Mouse (Mus musculus) myocyte (in vitro differentiated cells): Measurements from ENCODE around the gene Rhbg. TPM values are rescaled to one million over a fixed set of nuclear protein-coding genes. Genes with fewer than 3 reads are reported as not detected.
"Not testable (repeated sequence)": the region's sequence is repeated elsewhere in the genome, so short reads cannot be mapped to it uniquely, and the experiment has no call there.

Experiments
- H3K27me3 ChIP-seq: one replicate; pipeline ENCODE4 v1.6.1; 2011; ENCODE audit not compliant: control insufficient read depth, insufficient read depth, insufficient read length
- H3K36me3 ChIP-seq: one replicate; pipeline ENCODE4 v1.6.1; 2011; ENCODE audit not compliant: control insufficient read depth, insufficient read depth
- H3K4me2 ChIP-seq: one replicate; pipeline ENCODE4 v1.6.1; 2011; ENCODE audit warnings: low read depth, control low read depth
- H3K4me3 ChIP-seq: one replicate; pipeline ENCODE4 v1.5.1; 2011; ENCODE audit warnings: mild to moderate bottlenecking, control low read depth, moderate library complexity
- H3K79me2 ChIP-seq: one replicate; pipeline ENCODE4 v1.6.1; 2011; ENCODE audit not compliant: control insufficient read depth, insufficient read depth
- H3ac ChIP-seq: one replicate; pipeline ENCODE4 v1.6.1; 2011; ENCODE audit not compliant: control insufficient read depth, insufficient read length
- CEBPB ChIP-seq: IDR thresholded peaks from 2 replicates; pipeline ENCODE4 v1.6.1; 2011; ENCODE audit warnings: mild to moderate bottlenecking, moderate library complexity; ENCODE audit not compliant: poor library complexity, insufficient read depth, severe bottlenecking
- E2F4 ChIP-seq: IDR thresholded peaks from one replicate; pipeline ENCODE4 v1.6.1; 2011; ENCODE audit warnings: mild to moderate bottlenecking, control low read depth, moderate library complexity; ENCODE audit not compliant: insufficient read depth
- MAX ChIP-seq: IDR thresholded peaks from one replicate; pipeline ENCODE4 v1.6.1; 2011; ENCODE audit warnings: low read depth, mild to moderate bottlenecking, control low read depth
- MYOD1 ChIP-seq, 3 experiments: IDR thresholded peaks; one replicate each; pipeline ENCODE4 v1.6.1; 2011; ENCODE audit warnings: control low read depth in 2 of 3, low read depth in 2 of 3, mild to moderate bottlenecking in 2 of 3, moderate library complexity in 1 of 3; ENCODE audit not compliant: insufficient read length in 2 of 3, control insufficient read depth in 1 of 3
- MYOG ChIP-seq, 3 experiments: IDR thresholded peaks; one replicate each; pipeline ENCODE4 v1.6.1; 2011; ENCODE audit warnings: control low read depth in 2 of 3, low read depth in 2 of 3, mild to moderate bottlenecking in 2 of 3; ENCODE audit not compliant: insufficient read length in 2 of 3, control insufficient read depth in 1 of 3, insufficient read depth in 1 of 3
- POLR2A ChIP-seq: IDR thresholded peaks from one replicate; pipeline ENCODE4 v1.6.1; 2011; ENCODE audit warnings: low read depth, mild to moderate bottlenecking, control low read depth, moderate library complexity; ENCODE audit not compliant: insufficient read length
- POLR2AphosphoS2 ChIP-seq: IDR thresholded peaks from one replicate; pipeline ENCODE4 v1.6.1; 2011; ENCODE audit warnings: low read depth, control low read depth; ENCODE audit not compliant: insufficient read length
- REST ChIP-seq: IDR thresholded peaks from one replicate; pipeline ENCODE4 v1.6.1; 2011; ENCODE audit warnings: mild to moderate bottlenecking, control low read depth, moderate library complexity; ENCODE audit not compliant: insufficient read depth, insufficient read length
- SRF ChIP-seq: IDR thresholded peaks from one replicate; pipeline ENCODE4 v1.6.1; 2011; ENCODE audit warnings: low read depth; ENCODE audit not compliant: control insufficient read depth, insufficient read length
- TCF12 ChIP-seq: IDR thresholded peaks from one replicate; pipeline ENCODE4 v1.6.1; 2011; ENCODE audit warnings: mild to moderate bottlenecking, control low read depth; ENCODE audit not compliant: poor library complexity, insufficient read depth, severe bottlenecking
- TCF3 ChIP-seq: IDR thresholded peaks from one replicate; pipeline ENCODE4 v1.6.1; 2011; ENCODE audit warnings: low read depth, control low read depth; ENCODE audit not compliant: insufficient read length
- USF1 ChIP-seq: IDR thresholded peaks from one replicate; pipeline ENCODE4 v1.6.1; 2011; ENCODE audit warnings: low read depth, mild to moderate bottlenecking, control low read depth, moderate library complexity
- polyA plus RNA-seq: library from polyadenylated mRNA; unstranded; fragments of >200 nt; fragmentation: generic; extraction: Trizol; gene quantifications from one replicate; pipeline ENCODE4 v1.2.1, GENCODE M21; 2012; ENCODE audit warnings: missing spikeins

The Rhbg gene
- polyA plus RNA-seq, 1 experiment = not detected

GRCm38 (mm10) chr3:88295272-88295671 is 40.8 kb upstream of the Rhbg start:
- Histone ChIP-seq H3K4me3 (peak overlapping the region; percentile 78), H3K36me3 (peaks cover 13% of the 10 kb centered on the region), H3K79me2 (peaks cover 33% of the 10 kb centered on the region), H3K4me2 (peak overlapping the region; percentile 82)
- not testable (repeated sequence) for H3ac ChIP-seq, H3K27me3 ChIP-seq
- peak; percentile 6 for TF ChIP-seq USF1

GRCm38 (mm10) chr3:88291970-88292369 is 37.5 kb upstream of the Rhbg start:
- Histone ChIP-seq H3K4me2 (no peak overlapping the region), H3K79me2 (no peaks in the 10 kb centered on the region), H3K36me3 (no peaks in the 10 kb centered on the region), H3ac (no peak overlapping the region), H3K4me3 (no peak overlapping the region), H3K27me3 (no peaks in the 10 kb centered on the region)
- TF ChIP-seq MAX (no peak), TCF3 (no peak), SRF (no peak), REST (no peak), POLR2A (no peak), USF1 (no peak), MYOG (IDR thresholded peaks at IDR 0.05; ENCODE audit: control insufficient read depth in 1 of 3, insufficient read depth in 1 of 3, insufficient read length in 2 of 3, low read depth in 2 of 3) (no peak), E2F4 (no peak), TCF12 (no peak), MYOD1 (IDR thresholded peaks at IDR 0.05; ENCODE audit: control insufficient read depth in 1 of 3, insufficient read length in 2 of 3, low read depth in 2 of 3) (no peak), POLR2AphosphoS2 (no peak), CEBPB (no peak)

GRCm38 (mm10) chr3:88288133-88288713 is 33.7 kb upstream of the Rhbg start:
- not testable (repeated sequence) for H3ac ChIP-seq, H3K4me3 ChIP-seq, H3K4me2 ChIP-seq, H3K79me2 ChIP-seq, H3K36me3 ChIP-seq, H3K27me3 ChIP-seq

GRCm38 (mm10) chr3:88287110-88287509 is 32.6 kb upstream of the Rhbg start, which contains the start of gene Gm38392:
TSS of gene Gm38392 (minus strand) at chr3:88287210.
- Histone ChIP-seq H3K4me2 (no peak within 1 kb of the TSS), H3K27me3 (no peaks in the 10 kb centered on the region), H3ac (no peak within 1 kb of the TSS), H3K4me3 (no peak within 1 kb of the TSS), H3K79me2 (no peaks in the 10 kb centered on the region), H3K36me3 (no peaks in the 10 kb centered on the region)
- no peak for TF ChIP-seq POLR2AphosphoS2
- no peak for TF ChIP-seq TCF12
- no peak for TF ChIP-seq CEBPB
- no peak for TF ChIP-seq USF1
- TF ChIP-seq POLR2A = no peak
- TF ChIP-seq MYOD1 (IDR thresholded peaks at IDR 0.05; ENCODE audit: control insufficient read depth in 1 of 3, insufficient read length in 2 of 3, low read depth in 2 of 3) = no peak
- no peak for TF ChIP-seq TCF3
- no peak for TF ChIP-seq MAX
- no peak for TF ChIP-seq E2F4
- no peak for TF ChIP-seq MYOG (IDR thresholded peaks at IDR 0.05; ENCODE audit: control insufficient read depth in 1 of 3, insufficient read depth in 1 of 3, insufficient read length in 2 of 3, low read depth in 2 of 3)
- no peak for TF ChIP-seq REST
- no peak for TF ChIP-seq SRF

- H3ac ChIP-seq, H3K79me2 ChIP-seq, H3K36me3 ChIP-seq, H3K4me2 ChIP-seq, H3K27me3 ChIP-seq, H3K4me3 ChIP-seq: not testable (repeated sequence)
These were observed 31.0 kb upstream of the Rhbg start for GRCm38 (mm10) chr3:88285565-88285895.

- not testable (repeated sequence) for H3K79me2 ChIP-seq, H3K36me3 ChIP-seq, H3K4me2 ChIP-seq
These were observed 30.5 kb upstream of the Rhbg start for GRCm38 (mm10) chr3:88284815-88285564.

GRCm38 (mm10) chr3:88281141-88281916 is 26.8 kb upstream of the Rhbg start:
- not testable (repeated sequence) for H3K36me3 ChIP-seq, H3K79me2 ChIP-seq, H3ac ChIP-seq, H3K27me3 ChIP-seq, H3K4me3 ChIP-seq, H3K4me2 ChIP-seq

More at GRCm38 (mm10) chr3:88284815-88285564, 30.5 kb upstream of the Rhbg start:
- H3K27me3 ChIP-seq, H3K4me3 ChIP-seq, H3ac ChIP-seq: not testable (repeated sequence)
